Mouse (Mus musculus): ENCODE measurements at regions not wholly inside any gene's neighbourhood (a gene's known extent, or its start where the extent isn't known, plus 50 kb on each side); places are given as distances from the start of the nearest gene placed in this dataset.

GRCm38 (mm10) chr6:100476550-100477366 is 189.5 kb upstream of the Rybp start:
- DNase-seq (ENCODE audit: low spot score): no peak

GRCm38 (mm10) chr6:100475341-100475955 is 188.2 kb upstream of the Rybp start:
- no peak for DNase-seq (ENCODE audit: low spot score)

GRCm38 (mm10) chr6:100474326-100474725 is 187.0 kb upstream of the Rybp start:
- DNase-seq (ENCODE audit: low spot score): no peak

- no peak for DNase-seq (ENCODE audit: low spot score)
These were observed 182.8 kb upstream of the Rybp start for GRCm38 (mm10) chr6:100470071-100470470.

GRCm38 (mm10) chr6:100462757-100463156 is 175.5 kb upstream of the Rybp start:
- DNase-seq (ENCODE audit: low spot score): no peak

GRCm38 (mm10) chr6:100453401-100453800 is 166.1 kb upstream of the Rybp start:
- no peak for DNase-seq (ENCODE audit: low spot score)

GRCm38 (mm10) chr6:100452097-100453002 is 165.1 kb upstream of the Rybp start:
- DNase-seq (ENCODE audit: low spot score): no peak

- DNase-seq (ENCODE audit: low spot score): no peak
These were observed 162.8 kb upstream of the Rybp start for GRCm38 (mm10) chr6:100450108-100450507.

- DNase-seq (ENCODE audit: low spot score): no peak
These were observed 161.8 kb upstream of the Rybp start for GRCm38 (mm10) chr6:100449087-100449486.

GRCm38 (mm10) chr6:100447211-100447610 is 159.9 kb upstream of the Rybp start:
- no peak for DNase-seq (ENCODE audit: low spot score)

- no peak for DNase-seq (ENCODE audit: low spot score)
These were observed 159.5 kb upstream of the Rybp start for GRCm38 (mm10) chr6:100446804-100447203.

GRCm38 (mm10) chr6:100439071-100439737 is 151.9 kb upstream of the Rybp start:
- no peak for DNase-seq (ENCODE audit: low spot score)

- DNase-seq (ENCODE audit: low spot score): no peak
These were observed 151.3 kb upstream of the Rybp start for GRCm38 (mm10) chr6:100438511-100438991.

GRCm38 (mm10) chr6:100437980-100438379 is 150.7 kb upstream of the Rybp start:
- no peak for DNase-seq (ENCODE audit: low spot score)

- DNase-seq (ENCODE audit: low spot score): no peak
These were observed 149.2 kb upstream of the Rybp start for GRCm38 (mm10) chr6:100436507-100436906.

GRCm38 (mm10) chr6:100435222-100435621 is 147.9 kb upstream of the Rybp start:
- no peak for DNase-seq (ENCODE audit: low spot score)

- no peak for DNase-seq (ENCODE audit: low spot score)
These were observed 146.2 kb upstream of the Rybp start for GRCm38 (mm10) chr6:100433534-100433867.

- no peak for DNase-seq (ENCODE audit: low spot score)
These were observed 145.6 kb upstream of the Rybp start for GRCm38 (mm10) chr6:100432688-100433533.

- DNase-seq (ENCODE audit: low spot score): no peak
These were observed 143.0 kb upstream of the Rybp start for GRCm38 (mm10) chr6:100430286-100430685.

- DNase-seq (ENCODE audit: low spot score): no peak
These were observed 142.2 kb upstream of the Rybp start for GRCm38 (mm10) chr6:100429511-100429910.

GRCm38 (mm10) chr6:100428759-100429158 is 141.5 kb upstream of the Rybp start:
- no peak for DNase-seq (ENCODE audit: low spot score)

All from ovary, adult 18-20 months (tissue).